Mouse (Mus musculus) heart, embryonic 12.5 days (tissue): ENCODE measurements around the gene Capn7. TPM values are rescaled to one million over a fixed set of nuclear protein-coding genes. Genes with fewer than 3 reads are reported as not detected.

Experiments used
- ATAC-seq: fragments of 200-750 bp; cut with Nextera tagmentation; 2 replicates; pipeline ENCODE4 v1.8.0; 2017; ENCODE audit warnings: moderate TSS enrichment, moderate library complexity; ENCODE audit not compliant: insufficient number of reproducible peaks, low FRiP score
- H3K27ac ChIP-seq: fragments of 300-500 bp; sonication (generic); 2 replicates; pipeline ENCODE4 v1.5.1; 2016; ENCODE audit warnings: mild to moderate bottlenecking, moderate library complexity; ENCODE audit not compliant: poor library complexity, severe bottlenecking
- H3K27me3 ChIP-seq: fragments of 300-500 bp; sonication (generic); replicated peaks from 2 replicates; pipeline ENCODE4 v1.6.1; 2016; ENCODE audit warnings: mild to moderate bottlenecking, moderate library complexity
- H3K36me3 ChIP-seq: fragments of 300-500 bp; sonication (generic); 2 replicates; pipeline ENCODE4 v1.6.1; 2016; ENCODE audit warnings: mild to moderate bottlenecking, moderate library complexity
- H3K4me1 ChIP-seq: fragments of 300-500 bp; sonication (generic); replicated peaks from 2 replicates; pipeline ENCODE4 v1.6.1; 2016; ENCODE audit warnings: mild to moderate bottlenecking
- H3K4me2 ChIP-seq: fragments of 300-500 bp; sonication (generic); 2 replicates; pipeline ENCODE4 v1.6.1; 2016; ENCODE audit warnings: mild to moderate bottlenecking, moderate library complexity
- H3K4me3 ChIP-seq: fragments of 300-500 bp; sonication (generic); 2 replicates; pipeline ENCODE4 v1.5.1; 2016; ENCODE audit warnings: mild to moderate bottlenecking
- H3K9ac ChIP-seq: fragments of 300-500 bp; sonication (generic); 2 replicates; pipeline ENCODE4 v1.6.1; 2016; ENCODE audit warnings: mild to moderate bottlenecking, moderate library complexity
- H3K9me3 ChIP-seq: fragments of 300-500 bp; sonication (generic); replicated peaks from 2 replicates; pipeline ENCODE4 v1.6.1; 2016; ENCODE audit warnings: mild to moderate bottlenecking, moderate library complexity
- WGBS: fragments of 180-500 bp; shearing (Covaris S2); methylation state at CpG from one replicate; pipeline ENCODE4 v1.1.7; 2016; 5-methylcytosine and 5-hydroxymethylcytosine counted together
- polyA plus RNA-seq: library from polyadenylated mRNA; unstranded; fragments of >200 nt; fragmentation: Nextera tagmentation; extraction: Ambion mirVana; gene quantifications from 2 replicates; pipeline ENCODE4 v1.2.1, GENCODE M21; 2016

The Capn7 gene
- polyA plus RNA-seq, 1 experiment from 2014 or later = 42.9 TPM

DNA sequence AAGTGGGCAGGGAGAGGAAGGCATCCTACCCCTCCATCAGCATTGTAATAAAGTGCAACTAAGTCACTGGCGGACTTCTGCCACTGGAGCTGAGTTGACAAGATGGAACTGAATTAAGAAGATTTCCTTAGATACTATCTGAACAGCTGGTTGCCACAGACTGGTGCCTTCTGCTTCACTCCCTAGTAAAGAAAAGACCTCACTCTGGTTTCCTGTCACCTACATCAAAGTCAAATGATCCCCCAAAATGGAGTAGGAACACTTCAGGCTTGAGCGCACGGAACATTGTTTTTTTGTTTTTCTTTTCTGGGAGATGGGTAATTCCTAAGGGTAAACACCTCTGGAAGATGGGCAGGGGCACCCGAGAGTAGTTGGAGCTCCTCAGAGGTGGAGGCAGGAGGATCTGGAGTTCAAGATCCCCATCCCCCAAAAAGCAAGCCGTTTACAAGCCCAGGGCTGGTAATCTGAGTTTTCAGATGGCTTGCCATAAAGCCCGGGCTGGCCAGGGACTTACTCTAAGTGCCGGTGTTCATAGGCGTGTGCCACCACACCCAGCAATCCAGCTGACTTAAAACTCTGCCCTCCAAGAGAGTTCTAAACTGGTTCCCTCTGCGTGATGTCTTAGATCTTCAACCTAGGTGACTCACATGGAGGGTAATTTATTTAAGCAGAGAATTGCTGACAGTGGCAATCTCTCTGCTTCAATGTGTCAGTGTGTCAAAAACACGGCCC, 78.0 kb downstream of the Capn7 start:
- H3K27ac ChIP-seq = peak overlapping the region; percentile 61
- no peaks in the 10 kb centered on the region for H3K27me3 ChIP-seq
- H3K9ac ChIP-seq = no peak overlapping the region; the same call in 1 of the 2 replicates
- no peaks in the 10 kb centered on the region for H3K9me3 ChIP-seq
- peaks cover 91% of the 10 kb centered on the region for H3K4me1 ChIP-seq
- no peak overlapping the region for H3K4me3 ChIP-seq
- 62% methylated on average over 10 of the region's 10 CpGs for WGBS
- H3K4me2 ChIP-seq = no peak overlapping the region
- ATAC-seq = no peak
- H3K36me3 ChIP-seq = peaks cover 6% of the 10 kb centered on the region; the same call in 1 of the 2 replicates

DNA sequence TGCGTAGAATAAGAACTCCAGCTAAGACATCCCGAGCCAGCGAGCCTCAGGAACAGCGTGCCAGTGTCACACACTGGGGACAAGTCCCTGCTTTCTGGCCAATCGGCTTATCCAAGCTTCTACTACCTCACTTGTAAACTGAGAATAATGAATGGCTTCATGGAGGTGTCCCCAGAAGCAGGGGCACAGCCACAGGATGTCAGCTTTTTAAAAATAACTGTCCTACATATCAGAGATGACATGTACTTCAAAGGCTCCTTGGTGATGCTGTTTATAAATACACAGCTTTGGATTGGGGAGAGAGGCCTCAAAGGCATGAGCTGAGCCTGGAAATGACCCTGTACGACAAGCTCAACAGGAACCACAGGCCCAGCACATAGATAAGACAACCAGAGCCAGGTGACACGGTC, 78.5 kb downstream of the Capn7 start:
- Histone ChIP-seq H3K27ac (peak overlapping the region; percentile 61), H3K4me3 (no peak overlapping the region), H3K36me3 (peaks cover 6% of the 10 kb centered on the region; the same call in 1 of the 2 replicates), H3K9ac (no peak overlapping the region; the same call in 1 of the 2 replicates), H3K27me3 (no peaks in the 10 kb centered on the region), H3K4me2 (0 out of 2 replicates have a peak overlapping the region, but pooled peaks have one; percentile 3), H3K9me3 (no peaks in the 10 kb centered on the region), H3K4me1 (peaks cover 91% of the 10 kb centered on the region)
- ATAC-seq = no peak
- WGBS = 39% methylated on average over 7 of the region's 7 CpGs

DNA sequence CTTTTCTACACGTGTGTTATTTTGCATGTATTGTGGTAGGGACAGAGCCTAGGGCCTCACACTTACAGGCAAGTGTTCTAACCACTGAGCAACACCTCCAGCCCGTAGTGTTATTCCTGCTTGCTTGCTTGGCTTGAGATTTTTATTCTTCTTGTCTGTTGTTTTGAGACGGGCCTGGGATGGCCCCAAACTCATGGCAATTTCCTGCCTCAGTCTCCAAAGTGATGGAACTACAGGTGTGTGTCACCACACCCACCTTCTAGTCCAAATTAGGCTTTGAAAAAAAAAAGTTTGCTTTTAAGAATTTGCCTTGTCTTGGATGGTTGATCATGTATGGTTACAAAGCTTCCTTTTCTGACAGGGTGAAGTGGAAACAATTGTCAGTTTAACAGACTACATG, 80.0 kb downstream of the Capn7 start:
- no peak for ATAC-seq
- 77% methylated on average over 3 of the region's 3 CpGs for WGBS
- Histone ChIP-seq H3K27ac (no peak overlapping the region), H3K27me3 (no peaks in the 10 kb centered on the region), H3K9me3 (no peaks in the 10 kb centered on the region), H3K4me1 (peaks cover 91% of the 10 kb centered on the region), H3K4me2 (no peak overlapping the region), H3K4me3 (no peak overlapping the region), H3K36me3 (peaks cover under 1% of the 10 kb centered on the region; the same call in 1 of the 2 replicates), H3K9ac (no peak overlapping the region)

DNA sequence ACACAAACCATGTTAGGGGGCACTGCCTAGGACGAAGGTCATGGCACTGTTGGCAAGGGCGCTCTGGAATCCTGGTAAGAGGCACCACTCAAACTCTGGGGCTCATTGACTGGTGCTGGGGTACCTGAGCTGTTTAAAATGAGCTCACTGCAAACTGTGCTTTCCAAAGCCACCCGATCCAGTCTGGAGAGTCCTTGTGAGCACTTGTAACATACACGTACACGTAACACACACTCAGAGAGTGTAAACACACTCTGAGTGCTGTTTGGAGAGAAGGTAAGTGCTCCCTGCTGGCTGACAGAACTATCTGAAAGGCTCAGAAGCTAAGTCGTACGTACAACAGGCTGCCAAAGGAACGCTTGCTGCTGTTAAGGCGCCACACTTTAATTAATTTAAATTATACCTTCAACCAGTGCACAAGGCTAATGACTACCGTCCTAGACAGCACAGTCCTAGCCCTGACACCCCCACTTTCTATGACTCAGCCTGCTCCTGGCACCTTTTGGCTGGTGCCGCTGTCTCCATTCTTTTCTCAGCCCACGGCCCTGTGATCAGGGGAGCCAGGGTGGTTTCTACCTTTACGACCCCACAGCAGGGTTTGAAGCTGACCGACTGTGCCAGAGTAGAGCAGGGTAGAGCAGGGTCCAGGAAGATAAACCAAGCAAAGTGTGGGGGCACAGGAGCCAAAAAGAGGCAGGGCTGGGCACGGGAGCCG, 80.6 kb downstream of the Capn7 start:
- Histone ChIP-seq H3K36me3 (no peaks in the 10 kb centered on the region), H3K9ac (no peak overlapping the region), H3K4me1 (peaks cover 95% of the 10 kb centered on the region), H3K9me3 (no peaks in the 10 kb centered on the region), H3K4me2 (no peak overlapping the region), H3K4me3 (no peak overlapping the region), H3K27ac (peak overlapping the region; percentile 26; the same call in 1 of the 2 replicates), H3K27me3 (no peaks in the 10 kb centered on the region)
- 76% methylated on average over 16 of the region's 16 CpGs for WGBS
- ATAC-seq = 0 out of 2 replicates have a peak, but pooled peaks have one; percentile 7

- H3K4me3 ChIP-seq = no peak overlapping the region
- 25% methylated on average over 4 of the region's 4 CpGs for WGBS
- H3K4me1 ChIP-seq = peaks cover 95% of the 10 kb centered on the region
- H3K9me3 ChIP-seq = no peaks in the 10 kb centered on the region
- no peak for ATAC-seq
- H3K4me2 ChIP-seq = no peak overlapping the region
- no peaks in the 10 kb centered on the region for H3K36me3 ChIP-seq
- H3K27ac ChIP-seq = peak overlapping the region; percentile 22; the same call in 1 of the 2 replicates
- H3K9ac ChIP-seq = peak overlapping the region; percentile 45; the same call in 1 of the 2 replicates
- no peaks in the 10 kb centered on the region for H3K27me3 ChIP-seq
These were observed 82.8 kb downstream of the Capn7 start for GRCm38 (mm10) chr14:31419279-31419678.

- Histone ChIP-seq H3K9me3 (no peaks in the 10 kb centered on the region), H3K4me3 (no peak overlapping the region), H3K36me3 (no peaks in the 10 kb centered on the region), H3K27ac (no peak overlapping the region), H3K4me2 (no peak overlapping the region), H3K4me1 (peaks cover 87% of the 10 kb centered on the region), H3K27me3 (no peaks in the 10 kb centered on the region), H3K9ac (0 out of 2 replicates have a peak overlapping the region, but pooled peaks have one; percentile 8)
- no peak for ATAC-seq
- WGBS = 88% methylated on average over 8 of the region's 8 CpGs
These were observed 83.7 kb downstream of the Capn7 start for GRCm38 (mm10) chr14:31420135-31420534.

- H3K4me2 ChIP-seq = no peak overlapping the region
- H3K4me3 ChIP-seq = no peak overlapping the region
- peaks cover 2% of the 10 kb centered on the region for H3K36me3 ChIP-seq
- H3K27me3 ChIP-seq = no peaks in the 10 kb centered on the region
- H3K27ac ChIP-seq = no peak overlapping the region
- 0 out of 2 replicates have a peak overlapping the region, but pooled peaks have one; percentile 8 for H3K9ac ChIP-seq
- H3K9me3 ChIP-seq = peaks cover 2% of the 10 kb centered on the region; the same call in 1 of the 2 replicates
- peaks cover 83% of the 10 kb centered on the region for H3K4me1 ChIP-seq
- ATAC-seq = no peak
- WGBS = 81% methylated on average over 7 of the region's 7 CpGs
These were observed 84.1 kb downstream of the Capn7 start for GRCm38 (mm10) chr14:31420562-31420961.

- Histone ChIP-seq H3K4me2 (no peak overlapping the region), H3K4me3 (no peak overlapping the region), H3K4me1 (peaks cover 79% of the 10 kb centered on the region), H3K36me3 (peaks cover 6% of the 10 kb centered on the region), H3K27ac (no peak overlapping the region; the same call in 1 of the 2 replicates), H3K9me3 (peaks cover 6% of the 10 kb centered on the region; the same call in 1 of the 2 replicates), H3K27me3 (no peaks in the 10 kb centered on the region), H3K9ac (no peak overlapping the region)
- no peak for ATAC-seq
- WGBS = 83% methylated on average over 7 of the region's 7 CpGs
These were observed 84.5 kb downstream of the Capn7 start for GRCm38 (mm10) chr14:31420985-31421384.

Other genes starting within 250 kb of the Capn7 start
- gene Smim4, start 207.7 kb upstream of the Capn7 start, polyA plus RNA-seq = 62.6 and 68.6 TPM in 2 replicates
- gene Nt5dc2, start 205.6 kb upstream of the Capn7 start, polyA plus RNA-seq = 343 and 346 TPM in 2 replicates
- gene Stab1, start 168.0 kb upstream of the Capn7 start, polyA plus RNA-seq = 48.3 and 56.7 TPM in 2 replicates
- gene Tnnc1, start 128.3 kb upstream of the Capn7 start, polyA plus RNA-seq = 3,183 and 3,245 TPM in 2 replicates
- gene Nisch, start 119.7 kb upstream of the Capn7 start, polyA plus RNA-seq = 446 and 471 TPM in 2 replicates
- gene Sema3g, start 118.8 kb upstream of the Capn7 start, polyA plus RNA-seq = 0.34 and 0.50 TPM in 2 replicates
- gene Phf7, start 85.3 kb upstream of the Capn7 start, polyA plus RNA-seq = 8.1 and 11.6 TPM in 2 replicates
- 59.7 and 65.0 TPM in 2 replicates for gene Bap1, start 85.2 kb upstream of the Capn7 start, polyA plus RNA-seq
- gene Dnah1, start 12.7 kb upstream of the Capn7 start, polyA plus RNA-seq = 1.3 and 1.5 TPM in 2 replicates
- 29.9 and 30.2 TPM in 2 replicates for gene Sh3bp5, start 99.4 kb downstream of the Capn7 start, polyA plus RNA-seq
- gene Eaf1, start 157.8 kb downstream of the Capn7 start, polyA plus RNA-seq = 20.1 and 20.9 TPM in 2 replicates
- 46.4 and 49.7 TPM in 2 replicates for gene Mettl6, start 158.4 kb downstream of the Capn7 start, polyA plus RNA-seq